Mouse (Mus musculus): ENCODE results near the gene Kdelr3.

The Kdelr3 gene

DNA sequence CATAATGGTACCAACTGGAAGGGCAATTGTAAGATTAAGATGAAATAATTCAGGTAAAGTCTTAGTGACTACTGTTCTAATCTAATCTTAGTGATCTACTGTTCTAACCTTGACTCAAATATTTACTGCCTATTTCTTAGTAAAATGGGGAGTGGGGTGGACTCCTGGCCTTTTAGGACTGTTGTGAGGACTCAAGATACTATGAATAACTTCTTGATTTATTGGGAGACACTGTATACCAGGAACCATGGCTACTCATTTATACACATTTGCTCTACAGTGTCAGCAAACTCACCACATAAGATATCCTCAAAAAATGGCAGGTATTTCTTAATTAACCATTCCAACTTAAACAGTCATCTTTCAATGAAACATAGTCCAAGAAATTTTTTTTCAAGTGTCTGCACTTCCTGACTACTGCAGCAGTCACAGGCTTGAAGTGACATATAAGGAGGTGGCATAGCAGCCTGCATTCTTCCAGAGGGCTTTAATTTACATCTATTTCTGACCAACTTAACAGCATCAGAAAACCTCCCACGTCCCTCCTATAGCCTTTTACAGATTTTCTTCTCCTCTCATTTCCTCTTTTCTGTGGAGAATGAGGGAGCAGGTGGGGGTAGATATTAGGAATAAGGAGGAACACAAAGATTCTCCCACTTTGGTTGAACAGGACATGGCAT is 59.5 kb downstream of the Kdelr3 start:
- DNase-seq (ENCODE audit: low spot score in 2 of 2), result peak in 1 of 2 experiments; percentile 13

DNA sequence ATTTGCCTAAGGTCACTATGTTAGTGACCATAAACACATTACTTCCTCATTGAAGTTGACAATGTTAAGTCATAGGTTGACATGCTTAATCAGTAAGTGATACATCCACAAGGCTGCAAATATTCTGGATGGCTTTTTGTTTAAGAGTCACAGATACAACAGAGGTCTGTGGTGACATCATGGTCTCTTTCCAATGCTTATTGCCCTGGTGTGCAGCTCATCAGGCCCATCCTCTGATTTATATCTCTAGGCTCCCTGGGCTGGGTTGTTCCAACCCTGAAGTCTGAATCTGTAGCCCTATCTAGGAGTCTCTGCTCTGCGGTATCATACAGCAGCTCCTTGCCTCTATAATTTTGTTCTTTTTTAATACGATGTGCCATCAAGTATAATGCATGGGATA is 60.7 kb downstream of the Kdelr3 start:
- DNase-seq (ENCODE audit: low spot score in 2 of 2), result no peak
